Mouse (Mus musculus) olfactory bulb, adult 2 months (tissue): ENCODE measurements around the gene Ranbp3l. TPM values are rescaled to one million over a fixed set of nuclear protein-coding genes. Genes with fewer than 3 reads are reported as not detected.

ENCODE experiments used
- H3K27ac ChIP-seq: fragments of 200-500 bp; 2 replicates; pipeline ENCODE4 v1.5.1; 2012; ENCODE audit warnings: low read depth, low read length; ENCODE audit not compliant: insufficient read depth
- H3K4me1 ChIP-seq: fragments of 200-500 bp; 2 replicates; pipeline ENCODE4 v1.6.1; 2012; ENCODE audit warnings: low read length; ENCODE audit not compliant: control insufficient read depth, insufficient read depth
- H3K4me3 ChIP-seq: fragments of 200-500 bp; 2 replicates; pipeline ENCODE4 v1.5.1; 2012; ENCODE audit warnings: mild to moderate bottlenecking, low read depth, low read length, moderate library complexity; ENCODE audit not compliant: insufficient read depth
- CTCF ChIP-seq: fragments of 200-500 bp; IDR thresholded peaks from 2 replicates; pipeline ENCODE4 v1.5.1; 2012; ENCODE audit warnings: low read depth, mild to moderate bottlenecking, low read length, moderate library complexity; ENCODE audit not compliant: insufficient read depth
- POLR2A ChIP-seq: fragments of 200-500 bp; IDR thresholded peaks from 2 replicates; pipeline ENCODE4 v1.6.1; 2012; ENCODE audit warnings: mild to moderate bottlenecking, low read depth, low read length, moderate library complexity; ENCODE audit not compliant: insufficient read depth
- WGBS: fragments of 180-500 bp; shearing (Covaris S2); methylation state at CpG from one replicate; pipeline ENCODE4 v1.1.7; 2018; 5-methylcytosine and 5-hydroxymethylcytosine counted together
- polyA plus RNA-seq: library from polyadenylated mRNA; stranded (reverse); fragments of >200 nt; gene quantifications from 2 replicates; pipeline ENCODE4 v1.2.4, GENCODE M21; 2012; ENCODE audit warnings: low replicate concordance; ENCODE audit not compliant: missing spikeins, insufficient read depth, insufficient read length

The Ranbp3l gene
- polyA plus RNA-seq, 1 experiment: 361 TPM

DNA sequence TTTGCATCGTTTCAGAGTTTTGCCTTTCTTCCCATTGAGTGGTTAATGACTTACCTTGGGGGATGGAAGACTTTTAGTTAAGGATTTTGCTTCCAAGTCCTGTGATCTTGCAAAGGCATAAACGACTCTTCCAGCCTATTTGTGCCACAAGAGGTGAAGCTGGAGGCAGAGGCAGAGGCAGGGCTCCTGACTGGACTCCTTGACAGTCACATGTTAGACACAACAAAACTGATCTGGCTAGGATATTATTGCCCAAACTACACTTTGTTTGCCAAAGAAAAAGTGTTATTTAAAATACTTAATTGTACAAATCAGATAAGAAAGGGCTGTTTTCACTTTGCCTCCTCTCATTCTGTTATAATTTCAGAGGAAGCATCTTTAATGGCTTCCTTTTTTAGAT, 106.4 kb downstream of the Ranbp3l start:
- TF ChIP-seq POLR2A: no peak
- no peak for TF ChIP-seq CTCF
- 47% methylated on average over 2 of the region's 2 CpGs for WGBS
- Histone ChIP-seq H3K4me3 (no peak overlapping the region), H3K27ac (no peak overlapping the region), H3K4me1 (peaks cover 13% of the 10 kb centered on the region)

DNA sequence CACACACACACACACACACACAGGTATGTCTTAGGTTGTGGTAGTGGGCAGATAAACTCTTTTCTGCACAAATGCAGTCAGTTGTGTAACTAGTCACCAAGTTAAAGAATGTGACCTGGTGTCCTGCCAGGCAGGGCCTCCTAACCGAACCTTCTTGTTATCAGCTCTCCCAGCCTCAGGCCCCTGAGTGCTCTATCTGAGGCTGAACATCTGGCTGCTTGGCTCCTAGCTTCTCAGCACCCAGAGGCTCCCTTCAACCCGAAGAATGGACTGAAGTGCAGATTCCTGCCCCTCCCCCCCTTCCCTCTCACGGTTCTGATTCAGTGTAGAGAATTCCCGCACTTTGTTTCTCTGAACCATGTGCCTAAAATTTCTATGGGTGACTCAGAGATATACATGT, 106.9 kb downstream of the Ranbp3l start:
- 20% methylated on average over 4 of the region's 4 CpGs for WGBS
- H3K4me3 ChIP-seq: no peak overlapping the region
- TF ChIP-seq POLR2A (no peak), CTCF (no peak)
- no peak overlapping the region for H3K27ac ChIP-seq
- peaks cover 16% of the 10 kb centered on the region for H3K4me1 ChIP-seq

DNA sequence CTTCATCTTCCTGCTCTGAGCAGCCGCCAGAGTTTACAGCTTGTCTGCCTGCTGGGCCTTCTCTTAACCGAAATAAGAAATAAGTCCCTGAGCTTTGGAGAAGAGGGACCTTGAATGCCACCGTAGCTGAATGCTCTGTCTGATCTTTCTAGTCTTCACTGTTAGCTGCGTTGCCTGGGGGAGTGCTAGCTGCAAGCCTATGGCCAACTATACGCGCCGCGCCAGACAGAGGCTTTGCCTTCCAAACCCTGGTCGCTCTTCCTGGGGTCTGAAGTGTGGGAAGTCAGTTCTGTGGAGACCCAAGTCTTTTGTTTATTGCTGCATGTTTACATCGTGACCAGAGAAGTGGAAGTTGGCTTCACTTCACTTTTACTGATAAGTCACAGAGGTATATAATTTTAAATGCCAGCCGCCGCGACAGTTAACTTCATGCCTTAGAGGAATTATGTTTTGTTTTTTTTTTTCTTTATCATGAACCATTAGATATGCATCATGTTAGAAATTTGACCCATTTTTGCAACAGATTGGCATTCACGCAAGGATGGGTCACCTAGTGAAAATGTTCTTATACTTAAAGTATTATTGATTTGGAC, 108.0 kb downstream of the Ranbp3l start:
- Histone ChIP-seq H3K27ac (no peak overlapping the region), H3K4me1 (peaks cover 13% of the 10 kb centered on the region), H3K4me3 (no peak overlapping the region)
- TF ChIP-seq POLR2A (no peak), CTCF (no peak)
- WGBS: 79% methylated on average over 14 of the region's 14 CpGs

DNA sequence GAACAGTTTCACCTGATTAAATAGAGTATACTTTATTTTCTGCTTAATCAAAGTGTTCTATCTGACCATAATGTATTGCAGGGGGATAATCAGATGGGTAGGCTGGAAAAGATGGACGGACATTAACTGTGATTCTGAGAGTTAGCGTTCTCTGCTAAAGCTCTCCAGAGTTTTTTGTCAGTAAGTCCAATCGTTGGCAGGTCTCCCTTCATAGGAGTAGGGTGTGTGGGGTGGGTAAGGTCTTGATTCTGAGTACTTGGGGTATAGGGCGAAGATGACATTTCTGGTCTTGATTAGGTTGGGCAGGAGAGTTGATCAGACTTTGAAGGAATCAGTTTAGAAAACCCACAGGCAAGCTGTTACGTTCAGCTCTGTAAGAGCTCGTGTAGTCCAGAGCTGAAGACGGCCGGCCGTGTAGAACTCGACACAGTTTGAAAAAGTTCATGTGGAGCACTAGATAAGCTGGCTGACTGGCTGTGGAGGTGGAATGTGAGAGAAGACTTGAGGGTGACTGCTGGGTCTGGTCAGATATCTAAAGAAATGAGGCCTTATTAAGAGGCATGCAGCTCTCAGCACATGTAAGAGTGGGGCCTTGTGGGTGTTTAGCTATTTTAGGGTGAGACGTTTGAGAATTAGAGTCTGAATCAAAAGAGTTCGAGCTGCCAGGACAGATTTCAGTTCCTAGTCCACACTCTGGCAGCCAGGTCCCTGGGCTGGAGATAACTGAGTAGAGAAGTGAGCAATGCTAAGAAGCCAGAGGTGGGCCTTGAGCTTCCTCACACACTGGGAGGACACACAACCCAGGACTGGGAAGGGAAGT, 110.9 kb downstream of the Ranbp3l start:
- Histone ChIP-seq H3K4me1 (peaks cover 13% of the 10 kb centered on the region), H3K27ac (peak overlapping the region; percentile 15; the same call in 1 of the 2 replicates), H3K4me3 (no peak overlapping the region)
- WGBS: 65% methylated on average over 12 of the region's 12 CpGs
- no peak for TF ChIP-seq CTCF
- no peak for TF ChIP-seq POLR2A

DNA sequence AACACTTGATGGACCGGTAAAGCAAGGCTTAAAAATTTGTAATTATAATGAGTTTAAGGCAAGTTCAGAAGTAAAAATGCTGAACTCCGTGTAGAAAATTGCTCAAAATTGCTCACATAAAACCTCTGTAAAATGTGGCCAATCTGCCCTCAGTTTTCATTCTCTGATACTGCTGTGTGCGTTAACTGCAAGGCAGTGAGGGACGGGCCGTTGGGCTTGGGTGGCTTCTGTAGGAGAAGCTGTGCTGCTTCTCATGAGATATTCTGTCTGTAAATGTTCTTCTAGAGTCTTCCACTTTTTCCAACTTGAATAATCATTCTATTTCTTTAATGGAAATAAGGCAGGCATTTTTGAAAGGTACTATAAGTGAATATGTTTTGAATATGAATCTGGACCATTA, 111.9 kb downstream of the Ranbp3l start:
- Histone ChIP-seq H3K4me1 (peaks cover 10% of the 10 kb centered on the region), H3K27ac (no peak overlapping the region), H3K4me3 (no peak overlapping the region)
- WGBS: 55% methylated on average over 5 of the region's 5 CpGs
- TF ChIP-seq CTCF (no peak), POLR2A (no peak)

DNA sequence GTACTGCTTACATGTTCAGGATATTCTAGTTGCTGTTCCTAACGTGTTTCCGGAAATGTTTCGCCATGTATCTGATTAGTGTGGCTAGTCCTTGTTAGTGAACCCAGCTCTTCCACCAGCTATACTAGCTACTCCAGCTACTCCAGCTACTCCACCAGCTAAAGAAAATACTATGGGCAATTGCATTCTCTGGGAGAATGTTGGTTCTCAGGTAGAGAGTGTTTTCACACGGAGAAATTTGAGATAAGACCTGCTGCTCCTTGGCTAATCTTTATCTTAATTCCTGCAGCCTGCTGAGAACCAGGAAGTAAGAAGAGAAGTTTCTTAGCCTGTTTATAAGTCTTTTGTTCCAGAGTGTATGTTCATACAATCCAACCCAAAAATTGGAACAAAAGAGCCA, 112.5 kb downstream of the Ranbp3l start:
- 82% methylated on average over 4 of the region's 4 CpGs for WGBS
- TF ChIP-seq CTCF: no peak
- no peak for TF ChIP-seq POLR2A
- H3K27ac ChIP-seq: no peak overlapping the region
- peaks cover 8% of the 10 kb centered on the region for H3K4me1 ChIP-seq
- H3K4me3 ChIP-seq: no peak overlapping the region

DNA sequence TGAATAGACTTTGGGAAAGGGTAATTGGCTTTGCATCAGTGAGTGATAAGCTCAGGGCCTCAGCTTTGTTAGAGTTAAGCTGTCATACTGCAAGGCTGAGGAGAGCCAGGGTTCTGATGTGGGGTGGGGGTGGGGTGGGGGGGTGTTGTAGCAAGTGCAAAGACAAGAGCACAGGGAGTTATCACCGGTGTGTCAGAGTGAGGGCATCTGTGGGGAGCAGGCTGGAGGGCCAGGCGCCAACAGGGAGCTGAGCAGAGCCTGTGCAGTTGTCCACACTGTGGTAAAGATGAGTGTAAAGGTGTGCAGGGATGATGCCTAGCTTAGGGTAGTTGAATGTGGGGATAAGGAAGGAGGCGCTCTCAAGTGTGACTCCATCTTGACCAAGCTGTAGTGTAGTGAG, 113.5 kb downstream of the Ranbp3l start:
- Histone ChIP-seq H3K27ac (no peak overlapping the region), H3K4me1 (peaks cover 8% of the 10 kb centered on the region), H3K4me3 (no peak overlapping the region)
- no peak for TF ChIP-seq POLR2A
- no peak for TF ChIP-seq CTCF
- 84% methylated on average over 3 of the region's 3 CpGs for WGBS

DNA sequence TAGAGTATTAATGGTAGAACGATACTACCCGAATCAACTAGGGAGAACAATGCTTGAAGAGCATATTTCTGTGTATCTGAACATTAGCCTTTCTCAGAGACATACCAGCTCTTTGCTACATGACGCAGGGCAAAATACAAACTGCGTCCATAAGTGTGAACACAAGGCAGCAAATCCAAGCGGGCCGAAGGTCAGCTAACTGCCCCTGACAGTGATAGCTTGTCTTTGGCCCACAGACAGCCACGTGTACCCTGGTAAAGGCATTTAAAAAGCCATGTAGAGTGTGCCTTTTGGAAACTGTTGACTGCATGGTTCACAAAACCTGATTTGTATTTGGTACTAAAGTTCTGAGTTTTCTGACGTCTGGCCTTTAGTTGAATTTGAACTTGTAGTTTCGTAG, 115.0 kb downstream of the Ranbp3l start:
- peak overlapping the region; percentile 67; the same call in 1 of the 2 replicates for H3K27ac ChIP-seq
- peaks cover 12% of the 10 kb centered on the region for H3K4me1 ChIP-seq
- no peak overlapping the region for H3K4me3 ChIP-seq
- WGBS: 72% methylated on average over 9 of the region's 9 CpGs
- TF ChIP-seq POLR2A (no peak), CTCF (no peak)

DNA sequence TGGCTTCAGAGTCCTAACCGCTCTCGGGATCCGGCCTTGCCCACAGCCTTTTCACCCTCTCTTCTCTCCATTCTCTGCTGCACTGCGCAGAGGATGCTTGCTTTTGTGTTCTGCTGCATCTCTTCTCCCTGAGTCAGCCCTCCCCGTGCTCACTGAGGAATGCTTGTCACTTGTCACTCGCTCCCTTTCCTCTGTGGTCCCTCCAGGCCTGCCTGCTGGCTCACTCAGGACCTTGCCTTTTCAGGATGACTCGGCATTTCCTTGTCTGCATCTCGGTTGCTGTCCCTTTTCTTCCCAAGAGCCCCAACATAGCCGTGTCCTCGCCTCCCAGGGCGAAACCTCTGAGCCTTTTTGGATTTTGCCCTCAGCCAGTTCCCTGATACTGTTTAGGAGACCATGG, 119.1 kb downstream of the Ranbp3l start:
- Histone ChIP-seq H3K4me3 (no peak overlapping the region), H3K4me1 (peaks cover 9% of the 10 kb centered on the region), H3K27ac (no peak overlapping the region)
- WGBS: 70% methylated on average over 11 of the region's 11 CpGs
- no peak for TF ChIP-seq POLR2A
- TF ChIP-seq CTCF: no peak
